Comparison of ENCODE assay signal across 8 mouse cellular contexts in the genomic region with DNA sequence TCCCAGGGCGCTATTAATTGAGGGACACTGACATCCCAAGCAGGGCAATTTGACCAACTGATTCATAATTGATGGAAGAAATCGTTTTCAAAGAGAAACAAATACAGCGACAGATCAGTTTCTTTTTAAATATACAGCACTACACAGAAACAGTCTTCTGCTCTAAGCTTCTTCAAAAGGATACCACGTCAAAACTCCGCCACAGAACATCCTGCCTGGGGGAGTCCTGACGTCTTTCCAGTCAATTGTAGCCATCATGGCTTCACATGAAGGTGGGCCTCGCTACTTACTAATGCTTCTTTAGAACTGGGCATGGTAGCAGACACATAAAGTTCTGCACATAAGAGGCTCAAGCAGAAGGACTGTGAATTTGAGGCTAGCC. TPM values are rescaled to one million over a fixed set of nuclear protein-coding genes. Genes with fewer than 3 reads are reported as not detected.
DNase-seq lines count a peak whose midpoint lies in the region; ATAC-seq and TF ChIP-seq lines count a peak whose summit lies in the region.

No protein-coding gene starts in this region.

- intact Hi-C loops in left cerebral cortex, postnatal 14 days (cut with DNase I), result no loop called here

- no peaks in the 10 kb centered on the region for H3K27me3 ChIP-seq in embryonic facial prominence, embryonic 12.5 days
- H3K27me3 ChIP-seq in splenic B cell, adult 2 months (ENCODE audit: control insufficient read depth, insufficient read depth, low read length, poor library complexity, severe bottlenecking), result no peaks in the 10 kb centered on the region

- no peak for ATAC-seq in embryonic facial prominence, embryonic 12.5 days (ENCODE audit: insufficient number of reproducible peaks, insufficient read depth, low FRiP score, low TSS enrichment)
- ATAC-seq in inflammation-experienced regulatory T-cells, adult 6 months, result peak; percentile 59

- H3K36me3 ChIP-seq in embryonic facial prominence, embryonic 12.5 days, result peaks cover 45% of the 10 kb centered on the region
- H3K36me3 ChIP-seq in splenic B cell, adult 2 months (ENCODE audit: control insufficient read depth, insufficient read depth, low read length, poor library complexity, severe bottlenecking), result no peaks in the 10 kb centered on the region

- WGBS in embryonic facial prominence, embryonic 12.5 days, result 54% methylated on average over 7 of the region's 7 CpGs

- TF ChIP-seq CTCF in layer of hippocampus, adult 2 months (conservative IDR thresholded peaks at IDR 0.05), result no peak

- H3K4me1 ChIP-seq in embryonic facial prominence, embryonic 12.5 days, result peaks cover 20% of the 10 kb centered on the region

- H3K4me2 ChIP-seq in embryonic facial prominence, embryonic 12.5 days (replicated peaks), result no peak overlapping the region

- H3K4me3 ChIP-seq in layer of hippocampus, adult 2 months, result no peak overlapping the region
- no peak overlapping the region for H3K4me3 ChIP-seq in embryonic facial prominence, embryonic 12.5 days

- no peak overlapping the region for H3K9ac ChIP-seq in embryonic facial prominence, embryonic 12.5 days

- H3K9me3 ChIP-seq in embryonic facial prominence, embryonic 12.5 days, result no peaks in the 10 kb centered on the region

- DNase-seq in layer of hippocampus, adult 2 months (ENCODE audit: low spot score in 2 of 2), result no peak
- no peak for DNase-seq in layer of hippocampus, postnatal 25 days (ENCODE audit: extremely low spot score in 1 of 2, low spot score in 1 of 2)
- peak; percentile 16 for DNase-seq in splenic B cell, adult 2 months (ENCODE audit: low read depth, low spot score)
- DNase-seq in left cerebral cortex, postnatal 14 days (ENCODE audit: low spot score in 2 of 2), result no peak
- DNase-seq in adrenal gland, postnatal 10 days, result no peak
- no peak for DNase-seq in retina, embryonic 14.5 days (ENCODE audit: low spot score)

- peak overlapping the region; percentile 64; the same call in 1 of the 2 replicates for H3K27ac ChIP-seq in layer of hippocampus, adult 2 months
- peak overlapping the region; percentile 72; the same call in 1 of the 2 replicates for H3K27ac ChIP-seq in embryonic facial prominence, embryonic 12.5 days

RNA-seq across cellular contexts. Expression of a gene that starts 26.0 kb away (rescaled TPM):
- total RNA-seq in layer of hippocampus, adult 2 months (2021), result 10 to 100 TPM; 22.6 to 23.8 TPM
- 10 to 100 TPM; 22.7 to 23.5 TPM for total RNA-seq in layer of hippocampus, postnatal 25 days (2021)
- 58.5 and 59.1 TPM in 2 replicates for polyA plus RNA-seq in embryonic facial prominence, embryonic 12.5 days (2016; fragmentation: Nextera tagmentation; extraction: Ambion mirVana)
- polyA plus RNA-seq in inflammation-experienced regulatory T-cells, adult 6 months (2017; shearing (Covaris generic)), result 10 to 100 TPM; 27.8 to 36.9 (median 31.0) TPM
- 10 to 100 TPM; 28.5 to 29.9 TPM for total RNA-seq in left cerebral cortex, postnatal 14 days (2021)
- 10 to 100 TPM; 13.1 to 18.7 TPM for total RNA-seq in adrenal gland, postnatal 10 days (2021)

RNA-seq across cellular contexts. Expression of a gene that starts 47.1 kb away (rescaled TPM):
- 10 to 100 TPM; 33.0 to 35.4 TPM for total RNA-seq in layer of hippocampus, adult 2 months (2021)
- 10 to 100 TPM; 31.9 to 36.9 TPM for total RNA-seq in layer of hippocampus, postnatal 25 days (2021)
- polyA plus RNA-seq in embryonic facial prominence, embryonic 12.5 days (2016; fragmentation: Nextera tagmentation; extraction: Ambion mirVana), result 8.2 and 8.4 TPM in 2 replicates
- polyA plus RNA-seq in inflammation-experienced regulatory T-cells, adult 6 months (2017; shearing (Covaris generic)), result under 1 TPM; 0.30 to 0.87 (median 0.54) TPM
- total RNA-seq in left cerebral cortex, postnatal 14 days (2021), result 10 to 100 TPM; 30.9 TPM
- 100 to 1,000 TPM; 138 to 164 TPM for total RNA-seq in adrenal gland, postnatal 10 days (2021)
